Mouse (Mus musculus) gastrocnemius, postnatal 36 days (tissue): Measurements from ENCODE around the gene Sumf1. TPM values are rescaled to one million over a fixed set of nuclear protein-coding genes. Genes with fewer than 3 reads are reported as not detected.

Experiments
- total RNA-seq, 2 experiments: library from RNA; stranded (reverse); gene quantifications; 2 replicates each; pipeline ENCODE4 v1.2.3; 2021

The Sumf1 gene
- total RNA-seq, 2 experiments from 2014 or later, result 7.6 to 8.4 TPM

Other genes starting within 250 kb of the Sumf1 start
- gene Setmar, start 120.5 kb downstream of the Sumf1 start, total RNA-seq, result 1 to 10 TPM; 3.8 to 4.1 TPM
- gene Itpr1, start 27.5 kb upstream of the Sumf1 start, total RNA-seq, result 10 to 100 TPM; 11.8 to 14.8 TPM